Mouse (Mus musculus): ENCODE results near the gene Il10rb.

The Il10rb gene

GRCm38 (mm10) chr16:91405640-91406584, at the start of gene Il10rb:
Gene Il10rb (plus strand): TSS chr16:91406164.
- in situ Hi-C loops (cut with MboI; ENCODE audit: low pct_unique_long_range_greater_than_20kb in 1 of 2, low sequenced_read_pairs in 2 of 2, unreplicated experiment in 1 of 2), result no loop called here

DNA sequence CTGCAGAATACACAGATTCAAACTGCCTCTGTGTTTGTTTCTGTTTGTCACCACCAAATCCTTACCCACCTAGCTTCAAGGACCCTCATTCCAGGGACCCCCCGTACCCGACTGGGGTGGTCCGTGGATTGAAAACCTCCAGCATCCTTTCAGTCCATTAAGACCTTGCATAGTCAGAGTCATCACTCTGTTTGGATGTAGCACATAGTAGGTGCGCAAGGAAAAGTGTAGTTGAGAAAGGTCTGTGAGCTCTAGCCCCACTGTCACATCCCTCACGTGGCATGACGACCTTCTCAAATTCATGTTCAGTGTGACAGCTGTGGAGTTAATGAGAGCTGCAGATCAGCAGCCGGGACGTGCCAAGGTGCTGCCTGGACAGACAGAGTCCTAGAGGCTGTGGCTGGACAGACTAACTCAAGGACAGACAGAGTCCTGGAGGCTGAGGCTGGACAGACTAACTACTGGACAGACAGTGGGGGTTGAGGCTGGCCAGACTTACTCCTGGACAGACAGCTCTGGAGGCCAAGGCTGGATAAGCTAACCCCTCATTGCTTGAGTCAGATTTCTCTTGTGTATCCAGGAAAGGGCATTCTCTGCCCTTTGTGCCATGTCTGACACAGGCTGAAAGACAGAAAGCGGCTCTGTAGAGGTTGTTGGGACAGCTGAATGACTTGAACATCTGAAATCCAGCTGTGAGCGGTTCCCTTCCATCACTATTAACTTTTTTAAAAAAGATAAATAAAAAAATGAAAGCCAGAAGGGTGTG, 49.0 kb upstream of the Il10rb start:
- in situ Hi-C loops (cut with MboI; ENCODE audit: low pct_unique_long_range_greater_than_20kb in 1 of 2, low sequenced_read_pairs in 2 of 2, unreplicated experiment in 1 of 2), result loop anchor here in 1 of 2 experiments (25.0 kb wide), 1 partner anchor 270 kb away; the partner anchor contains the start of gene 4932438H23Rik

DNA sequence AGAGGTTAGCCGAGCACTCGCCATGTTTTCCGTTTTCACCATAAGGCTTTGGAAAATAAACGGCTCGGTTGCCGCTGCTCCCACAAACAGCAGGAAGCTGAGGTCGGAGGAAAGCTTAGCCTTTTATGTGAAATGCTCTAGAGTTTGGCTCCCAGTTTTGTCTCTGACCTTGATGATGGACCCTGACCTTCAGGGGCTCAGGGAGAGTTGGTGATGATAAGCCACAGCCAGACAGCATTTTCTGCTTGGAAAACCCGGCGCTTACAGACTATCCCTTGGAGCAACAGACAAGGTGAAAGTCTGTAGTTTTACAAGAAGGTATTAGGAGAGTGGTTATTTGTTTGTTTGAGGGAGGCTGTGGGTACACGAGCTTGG, 48.5 kb upstream of the Il10rb start:
- in situ Hi-C loops (cut with MboI; ENCODE audit: low pct_unique_long_range_greater_than_20kb in 1 of 2, low sequenced_read_pairs in 2 of 2, unreplicated experiment in 1 of 2), result loop anchor here in 1 of 2 experiments (25.0 kb wide), 1 partner anchor 270 kb away; the partner anchor contains the start of gene 4932438H23Rik

GRCm38 (mm10) chr16:91358555-91358954, 47.4 kb upstream of the Il10rb start:
- in situ Hi-C loops (cut with MboI; ENCODE audit: low pct_unique_long_range_greater_than_20kb in 1 of 2, low sequenced_read_pairs in 2 of 2, unreplicated experiment in 1 of 2), result loop anchor here in 1 of 2 experiments (25.0 kb wide), 1 partner anchor 271 kb away; the partner anchor contains the start of gene 4932438H23Rik

DNA sequence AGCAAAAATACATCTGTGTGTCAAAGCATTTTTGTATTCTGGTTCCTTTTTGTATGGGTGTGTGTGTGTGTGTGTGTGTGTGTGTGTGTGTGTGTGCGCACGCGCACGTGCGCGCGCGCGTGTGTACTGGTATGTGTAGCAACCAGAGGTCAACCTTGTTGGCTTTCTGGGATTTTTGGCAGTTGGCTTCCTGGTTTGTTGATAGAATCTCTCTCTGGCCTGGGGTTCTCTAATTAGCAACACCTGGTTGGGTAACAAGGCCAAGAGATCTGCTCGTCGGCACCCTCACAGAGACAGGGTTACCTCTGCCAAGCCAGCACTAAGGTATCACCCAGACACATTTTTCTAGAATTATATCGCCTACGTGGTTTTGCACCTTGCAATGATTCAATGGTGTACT, 46.4 kb upstream of the Il10rb start:
- in situ Hi-C loops (cut with MboI; ENCODE audit: low pct_unique_long_range_greater_than_20kb in 1 of 2, low sequenced_read_pairs in 2 of 2, unreplicated experiment in 1 of 2), result loop anchor here in 1 of 2 experiments (25.0 kb wide), 1 partner anchor 272 kb away; the partner anchor contains the start of gene 4932438H23Rik

DNA sequence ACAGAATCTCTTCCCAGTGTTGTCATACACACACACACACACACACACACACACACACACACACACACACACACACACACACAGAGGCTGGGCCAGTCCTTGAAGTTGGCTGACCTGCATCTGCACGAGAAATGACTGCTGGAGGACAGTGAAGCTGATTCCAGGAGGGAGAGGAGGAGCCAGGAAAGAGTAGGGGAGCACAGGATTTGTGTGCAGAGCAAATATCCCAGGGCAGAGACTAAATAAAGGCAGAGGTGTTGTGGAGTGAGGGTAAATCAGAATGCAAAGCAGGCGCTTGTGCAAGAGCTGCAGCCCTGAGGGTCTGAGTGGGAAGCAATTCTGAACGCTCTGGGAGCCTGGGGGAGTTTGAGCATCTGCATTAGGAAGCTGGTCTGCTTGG, 45.8 kb upstream of the Il10rb start:
- in situ Hi-C loops (cut with MboI; ENCODE audit: low pct_unique_long_range_greater_than_20kb in 1 of 2, low sequenced_read_pairs in 2 of 2, unreplicated experiment in 1 of 2), result loop anchor here (10.0 to 25.0 kb wide), 2 partner anchors 95 to 273 kb away; partner anchors contain the start of gene 4932438H23Rik (in 1 of the 2)

DNA sequence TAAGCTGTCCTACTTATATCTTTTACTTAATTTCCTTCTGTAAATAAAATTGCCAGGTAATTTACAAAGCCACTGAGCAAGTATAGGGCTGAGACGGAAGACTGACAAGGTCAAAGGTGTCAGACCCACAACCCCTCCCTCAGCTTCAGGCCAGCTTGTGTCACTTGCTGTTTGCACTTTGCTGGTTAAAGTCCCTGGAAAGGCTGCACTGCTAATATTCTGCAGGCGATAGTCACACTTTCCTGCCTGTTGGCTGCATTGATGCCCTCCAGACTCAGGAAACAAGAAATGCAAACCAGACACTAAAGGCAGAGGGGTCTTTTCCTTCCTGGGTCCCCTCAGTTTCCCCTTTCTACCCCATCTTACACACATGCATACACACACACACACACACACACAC, 44.0 kb upstream of the Il10rb start:
- in situ Hi-C loops (cut with MboI; ENCODE audit: low pct_unique_long_range_greater_than_20kb in 1 of 2, low sequenced_read_pairs in 2 of 2, unreplicated experiment in 1 of 2), result loop anchor here (10.0 to 25.0 kb wide), 2 partner anchors 93 to 275 kb away; partner anchors contain the start of gene 4932438H23Rik (in 1 of the 2)

- in situ Hi-C loops (cut with MboI; ENCODE audit: low pct_unique_long_range_greater_than_20kb in 1 of 2, low sequenced_read_pairs in 2 of 2, unreplicated experiment in 1 of 2), result loop anchor here (10.0 to 25.0 kb wide), 2 partner anchors 92 to 275 kb away; partner anchors contain the start of gene 4932438H23Rik (in 1 of the 2)
Measured at GRCm38 (mm10) chr16:91362616-91363272, 43.2 kb upstream of the Il10rb start.

DNA sequence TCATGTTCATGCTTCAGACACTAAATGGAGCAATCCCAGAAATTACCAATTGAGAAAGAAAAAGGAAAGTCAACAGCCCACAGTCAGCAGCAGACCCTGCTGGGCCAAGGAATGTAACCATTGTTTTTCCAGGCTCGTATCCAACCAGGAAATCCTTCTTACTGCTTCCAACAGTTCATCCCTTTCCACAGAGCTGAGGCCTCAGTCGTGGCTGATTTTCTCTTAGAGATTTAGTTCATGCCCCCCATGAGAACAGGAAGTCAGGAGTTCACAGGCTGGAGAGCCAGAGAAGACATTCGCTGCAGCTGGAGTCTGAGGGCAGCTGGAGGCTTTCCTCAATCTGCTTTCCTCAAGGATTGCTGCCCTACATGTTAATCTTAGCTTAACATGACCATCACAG, 42.5 kb upstream of the Il10rb start:
- in situ Hi-C loops (cut with MboI; ENCODE audit: low pct_unique_long_range_greater_than_20kb in 1 of 2, low sequenced_read_pairs in 2 of 2, unreplicated experiment in 1 of 2), result loop anchor here (10.0 to 25.0 kb wide), 2 partner anchors 91 to 276 kb away; partner anchors contain the start of gene 4932438H23Rik (in 1 of the 2)

DNA sequence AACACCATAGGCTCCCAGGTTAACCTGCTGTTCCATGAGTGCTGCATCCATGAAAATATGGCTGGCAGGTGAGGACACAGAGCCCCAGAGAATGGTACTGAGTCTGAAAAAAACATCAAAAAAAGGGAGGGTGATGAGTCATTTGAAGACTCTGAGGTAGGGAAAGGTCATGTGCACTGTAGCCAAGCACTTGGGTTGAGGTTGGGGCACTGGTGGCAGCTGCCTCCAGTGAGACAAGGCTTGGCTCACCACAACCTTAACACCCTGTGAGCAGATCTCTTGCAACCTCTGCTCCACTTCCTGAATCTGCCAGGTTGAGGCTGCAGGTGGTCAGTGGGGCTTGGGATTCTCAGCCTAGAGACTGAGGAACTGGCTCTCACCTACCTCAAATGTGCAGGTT, 39.4 kb upstream of the Il10rb start:
- in situ Hi-C loops (cut with MboI; ENCODE audit: low pct_unique_long_range_greater_than_20kb in 1 of 2, low sequenced_read_pairs in 2 of 2, unreplicated experiment in 1 of 2), result loop anchor here (10.0 to 25.0 kb wide), 2 partner anchors 88 to 279 kb away; partner anchors contain the start of gene 4932438H23Rik (in 1 of the 2)

DNA sequence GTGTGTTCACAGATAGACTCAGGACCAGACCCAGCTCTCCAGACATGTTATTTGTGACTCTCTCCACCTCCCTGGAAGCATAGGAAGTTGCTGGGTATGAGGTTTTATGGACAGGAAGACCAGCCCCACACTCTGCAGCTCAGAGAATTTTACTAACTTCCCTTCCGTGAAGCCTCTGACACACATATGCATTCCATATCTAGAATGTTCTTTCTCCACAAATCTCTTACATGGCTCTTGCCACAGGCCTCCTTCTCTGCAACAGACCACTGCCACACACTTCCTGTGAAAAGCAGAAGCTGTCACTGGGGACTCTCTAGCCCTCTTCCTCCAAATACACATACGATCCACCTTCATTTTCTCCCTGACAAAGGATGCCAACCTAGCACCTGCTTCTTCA, 38.9 kb upstream of the Il10rb start:
- in situ Hi-C loops (cut with MboI; ENCODE audit: low pct_unique_long_range_greater_than_20kb in 1 of 2, low sequenced_read_pairs in 2 of 2, unreplicated experiment in 1 of 2), result loop anchor here (10.0 to 25.0 kb wide), 2 partner anchors 88 to 280 kb away; partner anchors contain the start of gene 4932438H23Rik (in 1 of the 2)

DNA sequence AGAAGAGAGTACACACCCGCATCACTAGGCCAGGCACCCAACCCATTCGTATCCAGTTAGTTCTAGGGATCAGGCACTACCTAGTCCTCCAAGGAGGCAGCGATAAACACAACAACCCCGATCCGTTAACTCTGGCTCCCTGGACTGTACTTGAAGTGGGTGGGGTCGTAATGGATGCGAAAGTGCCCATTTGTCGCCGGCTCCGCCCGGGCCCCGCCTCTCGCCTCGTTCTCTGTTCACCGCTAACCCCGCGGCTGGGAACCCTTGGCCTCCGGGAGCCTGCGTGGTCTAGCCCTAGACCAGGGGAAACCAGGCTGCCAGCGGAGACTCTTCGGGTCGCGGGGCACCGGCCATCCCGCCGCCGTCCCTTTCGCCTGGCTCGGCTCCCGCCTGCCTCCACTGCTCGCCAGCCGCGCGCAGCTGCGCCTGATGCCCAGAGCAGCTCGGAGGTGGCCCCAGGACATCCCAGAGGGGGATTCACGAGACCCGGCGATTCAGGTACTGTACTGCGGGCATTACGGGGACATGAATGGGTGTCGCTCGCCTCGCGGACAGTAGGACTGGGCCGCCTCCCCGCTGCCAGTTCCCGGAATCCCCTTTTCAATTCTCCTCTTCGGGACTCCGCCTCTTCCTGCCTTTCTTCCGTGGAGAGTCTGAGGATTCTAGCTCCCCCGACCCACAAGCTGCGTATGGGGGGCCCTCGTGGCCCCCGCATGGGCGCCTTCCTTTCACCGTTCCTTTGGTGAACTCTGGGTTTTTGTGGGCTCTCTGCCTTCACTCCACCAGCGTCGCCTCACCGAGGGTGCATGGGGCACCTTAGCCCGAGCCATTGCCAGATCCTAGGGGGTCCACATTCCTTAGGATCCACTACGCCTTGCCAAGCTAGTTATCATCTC, 33.1 kb upstream of the Il10rb start, which contains the start of gene Ifnar2:
TSS of gene Ifnar2 (plus strand) at position 207 of the 896 bp plus-strand sequence.
- in situ Hi-C loops (cut with MboI; ENCODE audit: low pct_unique_long_range_greater_than_20kb in 1 of 2, low sequenced_read_pairs in 2 of 2, unreplicated experiment in 1 of 2), result loop anchor here in 1 of 2 experiments (25.0 kb wide), 1 partner anchor 286 kb away; the partner anchor contains the start of gene 4932438H23Rik

- in situ Hi-C loops (cut with MboI; ENCODE audit: low pct_unique_long_range_greater_than_20kb in 1 of 2, low sequenced_read_pairs in 2 of 2, unreplicated experiment in 1 of 2), result loop anchor here in 1 of 2 experiments (25.0 kb wide), 1 partner anchor 286 kb away; the partner anchor contains the start of gene 4932438H23Rik
Measured at GRCm38 (mm10) chr16:91373473-91374252, 32.3 kb upstream of the Il10rb start.

- in situ Hi-C loops (cut with MboI; ENCODE audit: low pct_unique_long_range_greater_than_20kb in 1 of 2, low sequenced_read_pairs in 2 of 2, unreplicated experiment in 1 of 2), result loop anchor here in 1 of 2 experiments (25.0 kb wide), 1 partner anchor 287 kb away; the partner anchor contains the start of gene 4932438H23Rik
Measured at GRCm38 (mm10) chr16:91374253-91374634, 31.7 kb upstream of the Il10rb start.

DNA sequence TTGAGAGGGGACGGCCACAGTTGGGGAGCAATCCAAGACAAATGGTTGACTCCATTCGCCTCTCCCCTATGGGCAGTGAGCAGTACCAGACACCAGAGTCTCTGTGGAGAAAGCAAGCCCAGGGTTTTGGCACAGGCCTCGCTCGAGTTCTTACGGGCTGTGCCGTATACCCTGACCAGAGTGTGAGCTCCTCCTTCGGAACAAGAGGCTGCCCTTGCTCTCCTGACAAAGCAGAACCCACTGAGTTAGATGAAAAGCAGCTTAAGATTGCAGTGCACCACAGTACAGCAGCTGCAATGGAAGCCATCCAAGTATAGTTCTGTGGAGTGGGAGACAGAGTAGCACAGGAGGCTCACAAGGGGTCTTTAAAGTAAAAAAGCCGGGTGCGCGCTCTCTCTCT, 29.3 kb upstream of the Il10rb start:
- in situ Hi-C loops (cut with MboI; ENCODE audit: low pct_unique_long_range_greater_than_20kb in 1 of 2, low sequenced_read_pairs in 2 of 2, unreplicated experiment in 1 of 2), result no loop called here

GRCm38 (mm10) chr16:91378431-91378986, 27.5 kb upstream of the Il10rb start:
- in situ Hi-C loops (cut with MboI; ENCODE audit: low pct_unique_long_range_greater_than_20kb in 1 of 2, low sequenced_read_pairs in 2 of 2, unreplicated experiment in 1 of 2), result no loop called here
